Mouse (Mus musculus) heart, adult 11 months (tissue): ENCODE results near the gene Mtmr10.

ENCODE experiments used
- DNase-seq: peaks from one replicate; pipeline ENCODE4 v3.0.0; 2022

Mtmr10 gene

DNA sequence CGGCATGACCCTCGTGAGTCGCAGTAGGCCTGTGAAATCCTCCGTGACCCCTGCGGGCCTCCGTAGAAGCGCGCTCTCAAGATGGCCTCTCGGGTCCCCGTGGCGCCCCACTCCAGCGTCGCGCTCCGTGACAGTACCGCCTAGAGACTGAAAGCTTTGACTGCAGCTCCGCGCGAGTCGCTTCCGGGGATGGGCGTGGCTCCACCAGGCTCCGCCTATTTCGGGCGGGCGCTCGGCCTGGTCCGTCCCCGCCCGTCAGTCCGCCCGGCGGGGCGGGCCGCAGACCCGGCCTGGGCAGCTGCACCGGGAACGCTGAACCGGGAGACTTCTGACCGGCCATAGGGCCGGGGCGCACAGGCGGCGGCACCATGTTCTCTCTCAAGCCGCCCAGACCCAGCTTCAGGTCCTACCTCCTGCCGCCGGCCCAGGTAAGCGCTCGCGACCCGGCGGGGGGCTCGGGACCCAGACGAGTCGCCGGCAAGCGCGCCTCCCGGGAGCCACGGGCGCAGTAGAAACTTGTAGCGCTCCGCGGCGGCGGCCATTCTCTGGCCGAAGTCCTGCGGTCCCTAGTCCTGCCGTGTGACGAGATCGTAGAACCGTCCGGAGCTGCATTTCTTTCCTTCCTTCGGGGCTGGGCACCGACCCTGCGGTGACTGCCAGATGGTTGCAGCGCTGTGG lies at the start of gene Mtmr10:
Mtmr10 (plus strand) TSS at position 240 of the 678 bp plus-strand sequence.
- DNase-seq = peak; percentile 100

DNA sequence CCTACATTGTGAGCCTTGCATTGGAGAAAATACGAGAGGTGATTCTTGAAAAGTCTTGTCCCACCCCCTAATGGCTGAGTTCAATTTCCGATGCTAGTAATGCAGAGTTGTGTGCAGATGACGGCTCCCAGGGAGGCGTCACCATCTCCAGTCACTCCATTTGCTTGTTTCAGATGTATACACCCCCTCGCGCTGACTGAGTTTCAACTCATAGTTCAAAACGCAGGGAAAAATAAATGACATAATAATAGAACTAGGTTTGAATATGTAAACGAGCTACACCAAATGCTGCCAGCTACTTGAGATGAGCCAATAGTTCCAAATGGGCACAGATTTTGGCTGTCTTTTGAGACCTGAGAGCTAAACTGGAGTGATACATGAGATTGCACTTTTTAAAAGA lies 49.7 kb upstream of the Mtmr10 start:
- DNase-seq = peak; percentile 64

- DNase-seq = peak; percentile 84
Measured at GRCm38 (mm10) chr7:64238410-64239086, 48.9 kb upstream of the Mtmr10 start.

- DNase-seq = no peak
Measured at GRCm38 (mm10) chr7:64239138-64239805, 48.2 kb upstream of the Mtmr10 start.

DNA sequence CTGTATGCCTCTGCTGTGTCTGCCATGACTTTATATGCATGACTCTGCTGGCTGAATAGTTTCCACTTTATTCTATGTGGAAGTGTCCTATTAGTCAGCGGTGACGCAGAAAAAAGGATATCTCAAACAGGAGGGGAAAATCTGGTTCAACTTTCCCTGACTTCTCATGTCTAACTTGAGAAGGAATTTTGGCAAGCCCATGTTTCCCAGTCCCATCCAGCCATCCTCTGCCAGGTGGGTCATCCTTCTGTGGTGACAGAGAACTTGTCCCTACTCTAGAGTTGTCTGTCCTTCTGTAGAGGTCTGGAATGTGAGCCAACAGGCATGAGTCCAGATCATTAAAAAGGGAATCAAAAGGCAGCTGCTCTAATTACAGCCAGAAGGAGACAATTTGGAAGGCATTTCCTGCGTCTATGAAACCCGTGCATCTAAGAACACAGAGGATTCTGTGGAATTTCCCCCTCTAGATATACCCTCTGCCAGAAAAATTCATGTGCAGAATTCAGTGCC lies 47.6 kb upstream of the Mtmr10 start:
- DNase-seq = no peak

DNA sequence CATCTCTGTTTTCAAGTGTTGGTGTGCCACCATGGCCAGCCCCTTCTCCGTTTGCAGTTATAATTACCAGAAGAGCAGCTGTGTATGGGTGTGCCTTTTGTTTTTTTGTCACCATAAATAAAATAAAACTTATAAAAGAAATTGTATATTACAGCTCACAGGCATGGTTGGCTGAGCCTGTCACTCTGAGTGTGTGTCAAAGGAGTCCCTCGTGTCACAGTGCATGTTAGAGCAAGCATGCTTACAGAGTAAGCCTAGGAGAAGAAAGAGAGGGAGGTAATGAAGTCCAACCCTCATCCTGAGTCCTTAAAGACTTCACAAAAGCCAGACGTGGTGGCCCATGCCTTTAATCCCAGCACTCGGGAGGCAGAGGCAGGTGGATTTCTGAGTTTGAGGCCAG lies 45.0 kb upstream of the Mtmr10 start:
- DNase-seq = no peak

- no peak for DNase-seq
Measured at GRCm38 (mm10) chr7:64244371-64244770, 43.1 kb upstream of the Mtmr10 start.

- no peak for DNase-seq
Measured at GRCm38 (mm10) chr7:64246713-64247112, 40.7 kb upstream of the Mtmr10 start.

- DNase-seq = no peak
Measured at GRCm38 (mm10) chr7:64248352-64248751, 39.1 kb upstream of the Mtmr10 start.

- DNase-seq = peak; percentile 94
Measured at GRCm38 (mm10) chr7:64249715-64250114, 37.7 kb upstream of the Mtmr10 start.

- DNase-seq = no peak
Measured at GRCm38 (mm10) chr7:64250417-64250816, 37.0 kb upstream of the Mtmr10 start.

GRCm38 (mm10) chr7:64253736-64254135 lies 33.7 kb upstream of the Mtmr10 start:
- no peak for DNase-seq

DNA sequence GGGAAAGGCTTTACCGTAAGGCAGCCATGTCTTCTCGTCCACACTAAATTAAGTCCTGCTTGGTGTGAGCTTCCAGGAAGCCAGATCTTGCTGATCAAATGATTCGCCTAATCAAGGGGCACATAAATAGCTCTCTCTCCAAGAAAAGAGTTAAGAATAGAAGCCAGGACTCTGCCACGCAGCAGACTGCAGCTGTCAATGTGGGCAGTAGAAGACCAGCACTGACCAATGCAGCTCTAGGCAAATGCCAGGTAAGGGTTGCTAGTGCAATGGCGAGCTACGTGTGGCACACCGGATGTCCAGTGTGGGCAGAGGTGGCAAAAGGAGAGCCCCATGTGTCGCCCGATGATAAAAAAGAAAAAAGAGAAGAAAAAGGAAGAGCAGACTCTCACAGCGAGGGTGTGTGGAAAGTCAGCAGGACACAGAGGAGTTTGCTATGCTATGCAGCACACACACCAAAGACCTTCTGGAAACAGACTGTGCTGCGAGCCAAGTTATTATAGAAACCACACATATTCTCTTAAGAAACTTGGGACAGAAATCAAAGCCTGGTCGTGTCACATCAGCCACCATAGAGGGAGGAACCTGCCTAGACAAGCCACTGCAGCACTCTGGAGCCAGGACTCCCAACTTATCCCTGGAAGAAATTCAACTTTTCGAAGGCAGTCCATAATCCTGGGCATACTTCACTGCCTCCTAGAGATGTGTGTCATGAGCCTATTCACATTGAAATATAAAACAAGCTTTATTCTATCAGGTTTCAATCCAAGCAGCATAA lies 21.8 kb upstream of the Mtmr10 start:
- DNase-seq = no peak

DNA sequence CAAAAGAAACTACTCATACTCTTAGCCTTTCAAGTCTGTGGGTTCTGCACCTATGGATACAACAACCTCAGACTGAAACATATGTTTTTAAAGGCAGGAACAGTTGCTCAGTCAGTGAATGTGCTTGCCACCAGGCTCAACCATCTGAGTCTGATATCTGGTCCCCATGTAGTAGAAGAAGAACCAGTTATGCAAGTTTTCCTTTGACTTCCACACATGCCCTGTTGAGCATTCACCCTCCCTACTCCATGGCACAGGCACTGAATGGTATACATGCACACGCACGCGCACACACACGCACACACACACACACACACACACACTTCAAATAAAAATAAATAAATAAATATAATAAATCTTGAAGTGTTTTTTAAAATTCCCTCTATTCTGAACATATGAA lies 20.9 kb upstream of the Mtmr10 start:
- DNase-seq = no peak

DNA sequence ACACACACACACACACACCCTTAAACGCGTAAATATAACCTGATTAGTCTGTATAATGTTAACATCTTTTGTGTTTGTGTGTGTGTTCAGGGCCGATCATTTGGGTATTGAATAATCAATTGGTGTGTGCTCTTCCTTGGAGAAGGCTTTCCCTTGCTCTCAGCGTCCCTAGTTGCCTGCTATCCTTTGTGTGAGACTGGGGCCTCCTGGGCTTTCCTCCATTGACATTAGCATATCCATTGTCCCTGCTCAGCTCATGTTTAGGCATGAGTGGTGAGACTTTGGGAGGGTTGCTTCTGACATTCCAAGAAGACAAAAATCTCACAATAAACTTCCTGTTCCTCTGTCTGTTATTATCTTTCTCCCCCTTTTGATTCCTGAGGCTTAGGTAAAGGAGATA lies 15.5 kb upstream of the Mtmr10 start:
- no peak for DNase-seq

DNA sequence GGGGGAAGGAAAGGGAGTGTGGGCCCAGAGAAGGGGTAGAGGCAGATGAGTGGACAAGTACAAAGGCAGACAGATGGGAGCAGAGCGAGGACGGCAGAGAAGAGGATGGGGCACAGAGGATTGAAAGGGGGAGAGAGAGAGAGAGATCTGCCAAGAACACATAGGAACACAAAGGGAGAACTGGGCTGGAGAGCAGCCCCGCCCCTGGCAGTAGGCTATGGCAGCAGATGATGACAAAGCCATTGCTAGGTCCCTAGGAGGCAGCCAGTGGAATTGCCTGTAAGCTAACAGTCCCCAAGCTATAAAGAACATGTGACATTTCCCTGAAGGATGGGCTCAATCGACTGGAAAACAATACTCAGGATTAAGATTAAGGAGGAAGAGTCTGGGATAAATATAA lies 11.9 kb upstream of the Mtmr10 start:
- DNase-seq = no peak

DNA sequence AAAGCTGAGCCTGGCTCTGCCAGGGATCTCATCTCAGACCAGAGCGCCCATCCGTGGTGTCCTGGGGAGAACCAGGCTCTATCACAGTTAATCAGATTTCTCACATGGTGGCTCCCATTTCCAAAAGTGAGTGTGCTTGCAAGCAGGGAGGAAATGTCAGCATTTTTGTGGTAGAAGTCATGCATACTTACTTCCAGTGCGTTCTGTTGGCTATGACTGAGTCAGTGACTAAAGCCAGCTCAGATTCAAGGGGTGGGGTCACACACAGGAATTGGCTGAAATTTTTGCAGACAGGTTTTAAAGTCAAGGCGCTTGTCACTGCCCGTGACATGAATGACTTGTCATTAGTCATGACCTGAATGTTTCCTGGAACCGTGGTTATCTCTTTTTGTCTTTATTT lies 10.5 kb upstream of the Mtmr10 start:
- peak; percentile 90 for DNase-seq

DNA sequence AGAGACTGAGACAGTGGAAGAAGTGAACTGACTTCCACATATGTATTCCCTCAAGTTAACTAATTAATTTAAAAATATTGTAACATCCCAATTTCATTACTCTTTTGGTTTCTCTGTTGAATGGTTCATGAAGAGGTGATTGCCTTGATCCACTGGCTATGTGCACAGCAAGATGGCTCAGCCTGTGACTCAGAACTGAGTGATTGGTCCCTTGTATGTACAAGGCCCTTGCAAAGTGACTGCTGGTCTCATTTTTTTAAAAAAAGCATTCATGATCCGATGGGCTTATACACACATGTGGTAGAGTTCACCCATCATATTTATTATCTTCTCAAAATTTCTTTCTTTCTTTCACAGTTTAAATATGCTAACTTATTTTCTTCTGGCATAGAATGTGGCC lies 8.9 kb upstream of the Mtmr10 start:
- DNase-seq = no peak

DNA sequence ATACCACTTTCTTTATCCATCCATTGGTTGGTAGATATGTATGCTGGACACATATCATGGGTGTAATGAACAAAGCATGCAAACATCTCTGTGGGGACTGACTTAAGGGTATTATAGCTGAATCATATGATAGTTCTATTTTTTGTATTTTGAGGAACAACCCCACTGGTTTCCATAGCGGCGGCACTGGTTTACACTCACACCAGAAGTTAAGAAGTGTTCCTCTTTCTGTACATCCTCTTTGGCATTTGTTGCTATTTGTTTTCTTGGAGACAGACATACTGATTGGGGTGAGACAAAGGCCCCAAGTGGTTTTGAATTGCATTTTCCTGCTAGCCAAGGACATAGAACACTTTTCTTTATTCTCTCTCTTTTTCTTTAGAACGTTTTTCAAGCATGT lies 7.9 kb upstream of the Mtmr10 start:
- peak; percentile 95 for DNase-seq

DNA sequence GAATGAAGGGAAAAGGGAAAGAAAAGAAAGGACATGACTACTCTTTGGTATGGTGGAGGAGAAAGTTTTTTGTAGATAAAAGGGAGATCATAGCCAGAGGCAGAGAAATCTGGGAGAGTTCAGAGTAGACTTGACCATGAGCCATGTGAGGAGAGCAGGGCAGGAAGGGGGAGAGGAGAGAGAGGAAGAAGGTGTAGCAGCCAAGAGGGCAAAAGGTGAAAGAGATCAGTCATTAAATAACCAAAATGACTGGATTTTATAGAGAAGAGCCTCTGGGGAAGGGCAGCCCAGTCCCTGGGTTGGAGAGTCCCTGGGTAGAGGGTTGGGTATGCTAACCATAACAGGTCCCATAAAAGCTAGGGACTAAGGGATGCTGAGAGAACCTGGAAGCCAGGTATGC lies 887 bp upstream of the Mtmr10 start:
- DNase-seq = no peak

GRCm38 (mm10) chr7:64289416-64289815 lies 2.0 kb downstream of the Mtmr10 start:
- DNase-seq = no peak

GRCm38 (mm10) chr7:64290431-64290830 lies 3.0 kb downstream of the Mtmr10 start:
- DNase-seq = peak; percentile 90

DNA sequence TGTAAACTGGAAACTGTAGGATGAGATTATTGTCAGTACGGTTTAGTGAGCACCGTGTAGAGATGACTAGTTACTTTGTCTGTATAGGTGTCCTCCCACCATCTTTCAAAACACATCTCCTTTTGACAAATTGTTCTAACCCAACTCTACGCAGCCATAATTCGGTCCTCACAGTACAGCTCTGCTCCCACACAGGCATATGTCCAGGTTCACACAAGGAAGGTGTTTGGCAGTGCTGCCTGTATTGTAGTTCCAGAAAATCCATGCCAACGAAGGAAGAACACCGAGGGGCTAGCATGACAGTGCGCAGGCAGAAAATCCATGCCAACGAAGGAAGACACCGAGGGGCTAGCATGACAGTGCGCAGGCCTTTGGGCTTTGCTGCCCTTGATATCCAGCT lies 4.3 kb downstream of the Mtmr10 start:
- DNase-seq = no peak
